In genomic region chr5:110582647-110583538, GRCm38 (mm10) we compare ENCODE assay signal across 16 mouse cellular contexts. TPM values are rescaled to one million over a fixed set of nuclear protein-coding genes. Genes with fewer than 3 reads are reported as not detected.
A peak's percentile ranks its signal among the peaks of the same experiment; 100 is the strongest.
DNase-seq lines count a peak whose midpoint lies in the region; ATAC-seq and TF ChIP-seq lines count a peak whose summit lies in the region.
"Had no signal": no experiment of that assay in that cellular context is flagged by ENCODE, and none has a peak within 500 bp of the region (broad histone marks: within the 10 kb centered on the region; RNA-seq: fewer than 3 reads in every experiment).

No protein-coding gene starts in this region.

- TF ChIP-seq POLR2A in bone marrow macrophage, adult 2 months (IDR thresholded peaks at IDR 0.05; ENCODE audit: borderline replicate concordance, low read depth, low read length) = no peak

- no peaks in the 10 kb centered on the region for H3K9me3 ChIP-seq in forebrain, embryonic 15.5 days
- H3K9me3 ChIP-seq: heart, embryonic 13.5 days; limb, embryonic 13.5 days; midbrain, embryonic 12.5 days; neural tube, embryonic 13.5 days had no signal

- no peaks in the 10 kb centered on the region for H3K36me3 ChIP-seq in forebrain, embryonic 15.5 days
- H3K36me3 ChIP-seq: heart, embryonic 13.5 days; limb, embryonic 13.5 days; midbrain, embryonic 12.5 days; neural tube, embryonic 13.5 days had no signal

- H3K9ac ChIP-seq in forebrain, embryonic 15.5 days (replicated peaks) = no peak overlapping the region
- H3K9ac ChIP-seq: heart, embryonic 13.5 days; hindbrain, embryonic 14.5 days; limb, embryonic 13.5 days; midbrain, embryonic 12.5 days; neural tube, embryonic 13.5 days had no signal

- H3K4me3 ChIP-seq in bone marrow macrophage, adult 2 months (ENCODE audit: insufficient read depth, low read length) = no peak overlapping the region
- no peak overlapping the region for H3K4me3 ChIP-seq in forebrain, embryonic 15.5 days
- H3K4me3 ChIP-seq: erythroblast, embryonic 14.5 days; heart, embryonic 13.5 days; limb, embryonic 13.5 days; midbrain, embryonic 12.5 days; neural tube, embryonic 13.5 days had no signal

- no peaks in the 10 kb centered on the region for H3K27me3 ChIP-seq in forebrain, embryonic 15.5 days
- H3K27me3 ChIP-seq: limb, embryonic 13.5 days had no signal

- DNase-seq in adrenal gland, adult 2 months = peak; percentile 22
- no peak for DNase-seq in adrenal gland, postnatal 25 days
- DNase-seq in lung, postnatal 25 days (ENCODE audit: low spot score) = peak; percentile 26
- DNase-seq in lung, postnatal 4 days = no peak
- peak; percentile 15 to 26 for DNase-seq in natural killer cell, adult 2 months (ENCODE audit: low spot score in 2 of 2)
- no peak for DNase-seq in urinary bladder, adult 18-20 months (ENCODE audit: low spot score in 2 of 2)
- DNase-seq: layer of hippocampus, adult 9-11 months; lung, adult 18-20 months had no signal

- H3K4me1 ChIP-seq in bone marrow macrophage, adult 2 months (ENCODE audit: control insufficient read depth, insufficient read depth, low read length) = peaks cover 11% of the 10 kb centered on the region
- peaks cover 9% of the 10 kb centered on the region; the same call in 1 of the 2 replicates for H3K4me1 ChIP-seq in forebrain, embryonic 15.5 days
- H3K4me1 ChIP-seq: heart, embryonic 13.5 days; limb, embryonic 13.5 days had no signal

- ATAC-seq in forebrain, embryonic 15.5 days (replicated peaks) = no peak

- H3K27ac ChIP-seq in bone marrow macrophage, adult 2 months (ENCODE audit: insufficient read depth, low read depth, low read length) = no peak overlapping the region; the same call in 1 of the 2 replicates
- H3K27ac ChIP-seq in forebrain, embryonic 15.5 days (replicated peaks) = no peak overlapping the region
- H3K27ac ChIP-seq: heart, embryonic 13.5 days; hindbrain, embryonic 14.5 days; limb, embryonic 13.5 days; midbrain, embryonic 12.5 days; neural tube, embryonic 13.5 days had no signal

- 68% methylated on average over 10 of the region's 10 CpGs for WGBS in forebrain, embryonic 15.5 days

- peak; percentile 3; the same call in 1 of the 2 replicates for TF ChIP-seq CTCF in bone marrow macrophage, adult 2 months (IDR thresholded peaks at IDR 0.05; ENCODE audit: low read depth, low read length)

- no peak overlapping the region for H3K4me2 ChIP-seq in forebrain, embryonic 15.5 days (replicated peaks)
- H3K4me2 ChIP-seq: heart, embryonic 13.5 days; hindbrain, embryonic 14.5 days; limb, embryonic 13.5 days; midbrain, embryonic 12.5 days; neural tube, embryonic 13.5 days had no signal

RNA-seq across cellular contexts. Expression of gene Galnt9, which starts 38.7 kb away (rescaled TPM):
- under 1 TPM in 1 of 2 experiments, not detected in 1; 0.14 TPM for total RNA-seq in adrenal gland, adult 2 months (2021)
- 0.25 and 0.41 TPM in 2 replicates for polyA plus RNA-seq in adrenal gland, adult 2 months (2012; rRNA removed)
- total RNA-seq in adrenal gland, postnatal 25 days (2021) = 0.09 and 0.33 TPM in 2 replicates
- polyA plus RNA-seq in bone marrow macrophage, adult 2 months (2012; ENCODE audit: insufficient read depth, insufficient read length, missing spikeins) = 1.0 and 2.0 TPM in 2 replicates
- 12.8 and 14.2 TPM in 2 replicates for polyA plus RNA-seq in forebrain, embryonic 15.5 days (2015; fragmentation: Nextera tagmentation; extraction: Ambion mirVana)
- polyA plus RNA-seq: heart, embryonic 13.5 days had no signal

Comparison
In these comparisons a context has a peak if more than half of its experiments do, and no peak if none do; other contexts are left out.
1. DNase-seq: peak in adrenal gland, adult 2 months (single experiment), lung, postnatal 25 days (single experiment) and natural killer cell, adult 2 months (2 of 2); none in adrenal gland, postnatal 25 days (single experiment), lung, postnatal 4 days (0 of 2) and urinary bladder, adult 18-20 months (0 of 2).